In the genomic region with DNA sequence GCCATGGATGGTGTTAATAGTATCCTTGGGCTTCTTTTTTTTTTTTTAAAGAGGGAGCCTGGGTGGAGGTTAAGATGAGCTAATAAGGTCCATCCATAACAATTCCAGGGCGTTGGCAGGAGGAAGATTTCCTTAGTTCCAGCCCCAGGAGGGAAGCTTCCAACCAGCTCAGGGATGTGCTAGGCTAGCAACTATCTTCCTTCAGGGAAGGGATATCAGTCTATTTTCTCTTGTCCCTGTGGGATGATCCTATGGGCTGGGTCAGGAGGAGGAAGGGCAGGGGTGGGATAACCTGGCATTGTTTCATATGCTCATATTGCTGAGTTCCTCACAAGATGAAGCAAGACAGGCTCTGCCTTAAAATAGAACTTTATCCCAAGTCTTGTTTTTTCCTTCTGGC, we compare ENCODE assay signal across 18 mouse cellular contexts.
DNase-seq lines count a peak whose midpoint lies in the region; TF ChIP-seq lines count a peak whose summit lies in the region.
"Had no signal": no experiment of that assay in that cellular context is flagged by ENCODE, and none has a peak within 500 bp of the region (broad histone marks: within the 10 kb centered on the region; RNA-seq: fewer than 3 reads in every experiment).

No protein-coding gene starts in this region.

- no peak for TF ChIP-seq POLR2A in lung, adult 2 months (IDR thresholded peaks at IDR 0.05; ENCODE audit: borderline replicate concordance, extremely low read depth, low read depth, low read length)

- no peak overlapping the region for H3K4me3 ChIP-seq in gastrocnemius, adult 2 months
- H3K4me3 ChIP-seq in lung, adult 2 months (replicated peaks; ENCODE audit: extremely low read depth, low read depth, low read length): no peak overlapping the region
- H3K4me3 ChIP-seq: embryonic facial prominence, embryonic 13.5 days; forebrain, embryonic 12.5 days; heart, embryonic 13.5 days; hindbrain, embryonic 10.5 days had no signal

- intact Hi-C loops in gastrocnemius, adult 2 months (cut with DNase I): loop anchor here (10.0 kb wide), 1 partner anchor 190 kb away; no protein-coding TSS in a partner anchor

- 57% methylated on average over 1 of the region's 1 CpGs for WGBS in lung, adult 2 months

- no peak for TF ChIP-seq CTCF in gastrocnemius, adult 2 months (IDR thresholded peaks at IDR 0.05)
- no peak for TF ChIP-seq CTCF in lung, adult 2 months (IDR thresholded peaks at IDR 0.05; ENCODE audit: insufficient read depth, low read length)

- no peak for DNase-seq in gastrocnemius, adult 2 months
- no peak for DNase-seq in gastrocnemius, adult 8-10 months (ENCODE audit: low spot score in 2 of 2)
- peak; percentile 9 to 49 for DNase-seq in heart, adult 9 months (ENCODE audit: low spot score in 2 of 2)
- DNase-seq in heart, postnatal 4 days: no peak
- DNase-seq in kidney, postnatal 14 days: peak; percentile 19
- no peak for DNase-seq in kidney, adult 8-10 months
- peak; percentile 18 for DNase-seq in lung, postnatal 10 days
- no peak for DNase-seq in lung, adult 2 months
- DNase-seq: adrenal gland, postnatal 25 days; cerebellum, adult 18-20 months; cerebellum, adult 9-11 months; cerebellum, postnatal 36 days; gastrocnemius, postnatal 25 days had no signal

- H3K4me1 ChIP-seq in lung, adult 2 months (ENCODE audit: control insufficient read depth, insufficient read depth, low read length): peaks cover 4% of the 10 kb centered on the region
- H3K4me1 ChIP-seq: embryonic facial prominence, embryonic 13.5 days; forebrain, embryonic 12.5 days; heart, embryonic 13.5 days; hindbrain, embryonic 10.5 days had no signal

- peak overlapping the region; percentile 28; the same call in 1 of the 2 replicates for H3K27ac ChIP-seq in gastrocnemius, adult 2 months
- H3K27ac ChIP-seq: embryonic facial prominence, embryonic 13.5 days; forebrain, embryonic 12.5 days; heart, embryonic 13.5 days; hindbrain, embryonic 10.5 days; hindbrain, embryonic 14.5 days had no signal

Comparison
In these comparisons a context has a peak if more than half of its experiments do, and no peak if none do; other contexts are left out.
1. DNase-seq: peak in heart, adult 9 months (2 of 2), kidney, postnatal 14 days (single experiment) and lung, postnatal 10 days (single experiment); none in gastrocnemius, adult 2 months (single experiment), gastrocnemius, adult 8-10 months (0 of 2), heart, postnatal 4 days (single experiment), kidney, adult 8-10 months (0 of 2) and lung, adult 2 months (single experiment).